Mouse (Mus musculus): Measurements from ENCODE around the gene Dpf3.
A peak's percentile ranks its signal among the peaks of the same experiment; 100 is the strongest.

Gene Dpf3

DNA sequence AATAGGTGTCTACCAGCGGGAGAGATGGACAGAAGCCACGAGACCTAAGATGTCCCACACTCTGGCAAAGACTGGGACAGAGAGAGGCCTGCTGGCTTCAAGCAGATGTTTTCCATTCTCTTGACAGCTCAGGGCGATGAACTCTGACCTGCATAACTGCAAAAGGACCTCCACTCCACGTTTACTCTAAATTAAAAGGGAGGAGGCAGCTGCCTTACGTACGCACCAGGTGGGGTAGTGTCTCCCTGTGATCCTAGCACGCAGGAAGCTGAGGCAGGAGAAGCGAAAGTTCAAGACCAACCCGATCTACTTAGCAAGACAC is 8.4 kb upstream of the Dpf3 start:
- DNase-seq = no peak

DNA sequence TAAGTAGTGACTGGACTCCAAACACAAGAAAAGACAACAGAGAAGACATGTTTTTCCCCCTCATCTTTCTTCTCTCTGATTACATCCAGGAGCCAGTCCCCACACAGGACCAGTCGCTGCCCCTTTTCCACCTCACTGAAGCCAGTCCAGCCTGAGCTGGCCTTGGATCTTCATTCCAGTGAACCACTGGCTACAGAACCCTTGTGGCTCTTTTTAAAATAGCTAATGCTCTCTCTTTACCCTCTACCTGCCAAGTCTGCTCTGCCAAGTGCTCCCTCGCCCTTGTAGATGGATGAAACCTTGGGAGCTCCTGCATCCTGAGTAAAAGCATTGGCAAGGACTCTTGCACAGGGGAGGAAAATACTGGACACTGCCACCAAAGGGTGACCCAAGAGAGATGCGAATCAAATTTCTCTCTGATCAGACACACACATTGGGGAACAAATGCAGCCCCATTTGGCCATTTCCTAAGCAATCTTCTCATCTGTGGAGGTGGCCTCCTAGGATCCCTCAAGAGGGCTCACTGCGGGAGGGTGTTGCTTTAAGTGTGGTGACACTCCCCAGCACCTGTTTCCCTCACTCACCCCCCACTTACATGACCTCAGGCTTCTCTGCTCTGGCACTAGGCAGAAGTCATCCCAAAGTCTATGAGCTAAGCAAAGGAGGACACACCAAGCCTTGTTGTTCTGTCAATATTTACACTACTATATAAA is 7.9 kb upstream of the Dpf3 start:
- no peak for DNase-seq

GRCm38 (mm10) chr12:83494196-83494595 is 6.7 kb upstream of the Dpf3 start:
- no peak for DNase-seq

DNA sequence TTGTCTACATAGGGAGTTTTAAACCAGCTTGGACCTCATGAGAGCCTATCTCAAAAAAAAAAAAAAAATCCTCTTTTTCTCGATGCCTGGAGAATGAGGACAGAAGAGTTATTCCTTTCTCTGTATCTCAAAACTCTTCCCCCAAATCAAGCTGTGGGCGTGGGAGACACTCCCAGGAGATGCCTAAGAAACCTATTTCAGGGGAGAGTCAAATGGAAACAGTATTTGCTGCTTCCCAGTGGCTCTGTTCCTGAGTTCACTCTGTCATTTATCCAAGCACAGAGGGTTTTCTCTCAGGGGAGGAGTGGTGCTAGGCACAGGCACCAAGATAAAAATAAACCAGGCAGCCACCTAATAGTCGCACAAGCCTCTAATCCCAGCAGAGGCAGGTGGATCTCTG is 5.3 kb upstream of the Dpf3 start:
- DNase-seq = no peak

DNA sequence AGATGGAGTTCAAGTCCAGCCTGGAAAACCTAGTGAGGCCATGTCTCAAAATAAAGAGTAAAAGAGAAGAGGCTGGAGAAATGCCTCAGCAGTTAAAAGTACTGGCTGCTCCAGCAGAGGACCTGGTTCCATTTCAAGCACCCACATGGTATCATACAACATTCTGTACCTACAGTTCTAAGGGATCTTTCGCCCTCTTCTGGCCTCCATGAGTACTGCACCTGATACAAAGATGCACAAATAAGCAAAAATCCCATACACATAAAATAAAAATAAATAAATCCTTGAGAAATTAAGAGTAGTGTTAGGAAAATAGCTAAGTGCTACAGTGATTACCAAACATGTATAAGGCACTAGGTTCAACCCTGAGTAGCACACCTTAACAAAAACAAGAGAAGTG is 4.1 kb upstream of the Dpf3 start:
- DNase-seq = no peak

- no peak for DNase-seq
Observed at GRCm38 (mm10) chr12:83489748-83490147, 2.2 kb upstream of the Dpf3 start.

- DNase-seq = peak; percentile 34
Observed at GRCm38 (mm10) chr12:83488211-83488941, 860 bp upstream of the Dpf3 start.

DNA sequence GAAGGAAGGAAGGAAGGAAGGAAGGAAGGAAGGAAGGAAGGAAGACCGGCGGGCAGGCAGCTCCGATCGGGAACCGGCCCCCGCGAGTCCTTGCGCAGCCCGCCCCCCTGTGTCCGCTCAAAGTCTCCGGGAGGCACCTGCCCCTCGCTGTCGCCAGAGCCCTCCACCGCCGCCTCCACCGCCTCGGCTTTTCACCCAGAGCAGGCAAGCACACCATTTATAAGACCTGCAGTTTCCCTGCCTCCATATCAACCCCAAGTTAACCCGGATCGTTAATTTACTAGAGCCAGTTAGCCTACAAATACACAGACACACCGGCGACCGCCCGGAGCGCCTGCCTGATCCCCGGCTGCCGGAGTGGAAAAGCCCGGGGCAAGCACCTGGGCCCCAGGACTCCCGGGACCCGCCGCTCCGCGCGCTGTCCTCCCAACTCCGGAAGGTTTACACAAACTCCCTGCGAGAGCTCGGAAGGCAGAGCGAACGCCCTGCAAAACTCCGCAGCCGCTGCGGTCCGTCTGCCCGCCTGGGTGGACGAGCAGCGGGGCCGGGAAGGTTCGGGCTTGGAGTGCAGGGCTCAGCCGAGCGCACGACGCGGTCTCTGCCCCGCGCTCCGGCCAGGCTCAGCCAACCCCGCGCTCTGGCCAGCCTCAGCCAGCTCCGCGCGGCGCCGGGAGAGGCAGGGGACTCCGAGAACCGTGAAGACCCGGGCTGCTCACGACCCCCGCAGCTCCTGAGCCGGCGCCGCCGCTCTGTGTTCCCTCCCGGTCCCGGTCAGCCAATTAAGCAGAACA is 650 bp downstream of the Dpf3 start:
- DNase-seq = peak; percentile 39

DNA sequence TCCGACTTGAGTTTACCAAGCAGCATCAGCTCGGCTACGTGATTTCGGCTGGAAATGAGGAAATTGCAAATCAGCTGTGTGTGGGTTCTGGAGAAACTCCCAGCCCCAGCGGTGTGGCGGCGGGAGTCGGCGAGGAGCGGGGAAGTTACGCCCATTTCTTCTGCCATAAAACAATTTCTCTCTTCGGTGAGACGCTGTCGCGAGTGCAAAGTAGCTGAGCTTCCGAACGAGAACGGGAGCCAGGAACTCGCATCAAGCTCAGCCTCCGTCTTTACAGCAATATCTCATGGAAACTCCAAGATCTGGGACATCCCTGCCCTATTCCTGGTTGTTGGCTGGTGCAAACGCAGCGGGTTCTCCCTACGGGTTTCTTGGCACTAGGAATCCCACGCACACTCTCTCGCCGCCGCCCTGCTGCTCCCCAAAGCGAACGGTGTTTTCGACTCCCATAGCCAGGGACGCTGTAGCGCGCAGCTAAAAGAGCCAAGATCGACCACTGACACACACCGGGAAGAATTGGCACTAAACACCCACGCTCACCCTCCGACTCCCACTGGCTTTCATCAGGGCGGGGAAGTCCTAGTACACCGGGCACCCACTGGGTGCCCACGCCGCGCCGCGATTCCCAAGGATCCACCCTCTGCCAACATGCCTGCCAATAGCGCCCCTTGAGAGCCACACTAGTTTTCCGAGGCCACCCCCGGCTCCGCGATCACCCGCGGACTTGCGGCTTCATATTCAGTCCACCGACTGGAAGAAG is 1.4 kb downstream of the Dpf3 start:
- DNase-seq = peak; percentile 10

DNA sequence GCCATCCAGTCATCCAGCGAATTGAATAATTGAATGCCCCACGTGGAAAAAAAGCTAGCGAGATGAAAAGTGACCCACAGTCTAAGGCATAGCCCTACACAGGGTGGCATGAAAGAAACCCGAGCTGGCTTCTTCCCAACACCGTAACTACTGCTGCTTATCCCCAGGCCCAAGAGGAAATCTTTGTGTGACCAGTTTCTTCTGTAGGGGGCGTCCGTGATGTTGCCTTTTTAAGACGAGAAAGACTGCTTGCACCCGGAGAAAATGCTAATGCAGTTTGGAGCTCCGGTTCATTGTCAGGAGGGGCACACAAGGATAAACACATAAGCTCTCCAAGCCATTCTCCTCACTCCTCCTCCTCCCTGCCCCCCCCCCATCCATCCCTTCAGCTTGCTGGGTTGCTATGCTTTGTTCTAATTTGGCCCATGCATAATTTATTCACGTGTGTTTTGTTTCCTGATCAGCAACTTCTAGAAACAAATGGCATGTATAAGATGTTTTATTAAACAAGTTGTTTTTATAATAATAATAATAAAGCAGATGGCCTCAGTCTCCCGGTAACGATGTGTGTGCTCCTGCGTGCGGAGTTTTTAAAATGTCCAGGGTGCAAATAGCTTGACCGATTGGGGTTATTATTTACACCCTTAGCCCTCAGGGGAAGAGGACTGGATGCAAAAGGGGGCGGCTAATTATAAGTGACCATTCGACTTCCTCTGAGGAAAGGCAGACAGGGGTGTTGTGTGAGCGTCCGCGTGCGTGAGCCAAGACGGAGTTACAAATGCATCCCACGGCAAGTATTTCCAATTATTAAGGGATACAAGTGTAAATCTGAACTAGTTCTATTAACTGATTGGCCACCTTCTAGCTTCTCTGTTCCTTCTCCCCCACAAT is 2.4 kb downstream of the Dpf3 start:
- no peak for DNase-seq

- DNase-seq = no peak
Observed at GRCm38 (mm10) chr12:83483653-83484052, 3.9 kb downstream of the Dpf3 start.

GRCm38 (mm10) chr12:83481439-83481838 is 6.1 kb downstream of the Dpf3 start:
- DNase-seq = no peak

GRCm38 (mm10) chr12:83479818-83480401 is 7.6 kb downstream of the Dpf3 start:
- no peak for DNase-seq

DNA sequence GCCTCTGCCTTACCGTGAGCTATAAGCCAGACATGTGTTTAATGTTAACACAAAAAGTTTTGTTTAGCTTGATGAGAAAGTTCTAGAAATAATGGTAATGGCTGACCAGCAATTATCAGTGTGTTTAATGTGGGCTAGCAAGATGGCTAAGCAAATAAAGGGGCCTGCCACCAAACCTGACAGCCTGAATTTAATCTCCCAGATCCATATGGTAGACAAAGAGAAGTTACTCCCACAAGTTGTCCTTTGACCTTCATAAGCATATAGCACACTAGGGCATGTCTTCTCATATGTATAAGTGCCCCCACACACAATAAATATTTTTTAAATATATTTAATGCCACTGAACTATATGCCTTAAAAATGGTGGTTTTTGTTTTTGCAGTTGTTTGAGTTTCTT is 8.4 kb downstream of the Dpf3 start:
- DNase-seq = no peak

GRCm38 (mm10) chr12:83476277-83476676 is 11.2 kb downstream of the Dpf3 start:
- no peak for DNase-seq

GRCm38 (mm10) chr12:83475419-83475818 is 12.1 kb downstream of the Dpf3 start:
- DNase-seq = no peak

DNA sequence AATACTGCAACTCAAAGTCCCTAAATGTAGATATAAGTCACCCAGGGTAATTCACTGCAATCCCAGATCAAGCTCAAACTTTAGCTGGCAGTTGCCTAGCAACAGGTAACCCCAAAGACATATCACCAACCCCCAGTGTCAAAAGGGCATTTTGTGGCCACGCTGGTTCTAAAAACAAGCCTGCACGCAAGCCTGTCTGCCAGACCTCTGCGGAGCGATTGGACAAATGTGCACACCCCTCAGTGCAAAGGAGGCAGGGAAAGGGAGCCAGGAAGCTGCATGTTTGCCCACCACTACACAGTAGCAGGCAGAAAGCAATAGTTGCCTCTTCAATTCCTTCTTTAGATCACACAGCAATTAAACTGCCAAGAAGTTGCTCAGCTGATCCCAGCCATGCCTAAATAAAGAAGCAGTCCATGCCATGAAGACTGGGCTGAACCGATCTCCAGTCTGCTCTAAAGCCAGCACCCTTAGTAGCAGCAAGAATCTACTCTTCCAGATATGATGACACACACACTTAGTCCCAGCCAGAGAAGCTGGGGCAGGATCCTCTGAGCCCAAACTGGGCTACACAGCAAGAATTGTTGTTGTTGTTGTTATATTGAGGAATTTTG is 13.4 kb downstream of the Dpf3 start:
- no peak for DNase-seq

DNA sequence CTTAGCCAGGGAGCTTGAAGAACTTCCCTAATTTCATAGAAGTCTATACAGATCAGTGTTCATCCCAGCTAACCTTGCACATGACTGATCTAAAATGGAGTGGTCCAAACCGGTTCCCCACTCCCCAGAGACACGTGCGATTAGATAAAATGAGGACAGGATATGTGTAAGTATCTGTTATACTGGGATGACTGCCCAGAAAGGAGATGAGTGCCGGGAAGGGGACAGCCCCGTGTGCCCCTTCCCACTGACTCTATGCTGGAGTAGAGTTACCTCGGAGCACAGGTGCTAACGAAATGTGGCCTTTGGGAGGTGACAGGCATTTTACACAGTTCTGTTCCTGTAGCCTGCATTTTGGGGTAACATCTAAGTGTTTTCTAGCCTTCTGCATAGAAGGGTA is 15.8 kb downstream of the Dpf3 start:
- no peak for DNase-seq

DNA sequence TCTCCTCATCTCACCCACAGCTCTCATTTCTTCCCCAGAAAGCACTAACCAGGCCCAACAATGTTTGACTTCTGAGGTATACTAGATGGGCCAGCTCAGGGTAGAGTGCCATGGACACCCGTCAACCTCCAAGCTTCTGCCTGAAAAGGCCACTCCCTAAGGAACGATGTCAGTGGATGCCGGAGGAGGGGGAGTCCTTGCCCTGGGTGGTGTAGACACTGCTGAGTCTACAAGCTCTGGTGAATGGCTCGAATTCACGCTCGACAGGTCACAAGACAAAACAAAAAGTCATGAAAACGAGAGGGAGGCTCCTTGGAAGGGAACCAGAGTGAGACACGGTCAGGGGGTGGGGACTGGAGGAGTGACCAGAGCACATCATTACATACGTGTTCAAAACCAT is 17.4 kb downstream of the Dpf3 start:
- no peak for DNase-seq

GRCm38 (mm10) chr12:83466508-83467430 is 20.7 kb downstream of the Dpf3 start:
- no peak for DNase-seq
